Mouse (Mus musculus) neural tube, embryonic 14.5 days (tissue): ENCODE measurements around the gene Scp2. TPM values are rescaled to one million over a fixed set of nuclear protein-coding genes. Genes with fewer than 3 reads are reported as not detected.

Source experiments
- ATAC-seq: fragments of 200-750 bp; cut with Nextera tagmentation; 2 replicates; pipeline ENCODE4 v1.8.0; 2017; ENCODE audit warnings: low read depth, mild to moderate bottlenecking, moderate TSS enrichment, moderate library complexity
- H3K27ac ChIP-seq: fragments of 300-500 bp; sonication (generic); 2 replicates; pipeline ENCODE4 v1.5.1; 2014; ENCODE audit warnings: low read depth, mild to moderate bottlenecking, control low read depth, low read length, moderate library complexity, mixed read lengths
- H3K27me3 ChIP-seq: fragments of 300-500 bp; sonication (generic); 2 replicates; pipeline ENCODE4 v1.6.1; 2014; ENCODE audit warnings: low read length; ENCODE audit not compliant: control insufficient read depth, insufficient read depth
- H3K36me3 ChIP-seq: fragments of 300-500 bp; sonication (generic); 2 replicates; pipeline ENCODE4 v1.6.1; 2014; ENCODE audit warnings: low read length, mixed read lengths; ENCODE audit not compliant: control insufficient read depth, insufficient read depth
- H3K4me1 ChIP-seq: fragments of 300-500 bp; sonication (generic); 2 replicates; pipeline ENCODE4 v1.6.1; 2014; ENCODE audit warnings: low read length; ENCODE audit not compliant: control insufficient read depth, insufficient read depth
- H3K4me2 ChIP-seq: fragments of 300-500 bp; sonication (generic); 2 replicates; pipeline ENCODE4 v1.6.1; 2014; ENCODE audit warnings: mild to moderate bottlenecking, low read depth, low read length, control low read depth
- H3K4me3 ChIP-seq: fragments of 300-500 bp; sonication (generic); 2 replicates; pipeline ENCODE4 v1.5.1; 2014; ENCODE audit warnings: low read depth, low read length, control low read depth, mixed read lengths
- H3K9ac ChIP-seq: fragments of 300-500 bp; sonication (generic); replicated peaks from 2 replicates; pipeline ENCODE4 v1.6.1; 2014; ENCODE audit warnings: low read depth, mild to moderate bottlenecking, control low read depth, low read length, mixed read lengths
- H3K9me3 ChIP-seq: fragments of 300-500 bp; sonication (generic); 2 replicates; pipeline ENCODE4 v1.6.1; 2016; ENCODE audit warnings: low read length; ENCODE audit not compliant: control insufficient read depth
- WGBS: fragments of 180-500 bp; shearing (Covaris S2); extraction: QIAGEN DNeasy Blood & Tissue Kit; methylation state at CpG from one replicate; pipeline ENCODE4 v1.1.7; 2014; 5-methylcytosine and 5-hydroxymethylcytosine counted together
- polyA plus RNA-seq: library from polyadenylated mRNA; unstranded; fragments of >200 nt; fragmentation: Nextera tagmentation; extraction: Ambion mirVana; gene quantifications from 2 replicates; pipeline ENCODE4 v1.2.1, GENCODE M21; 2014

Scp2 gene
- polyA plus RNA-seq, 1 experiment from 2014 or later = 238 TPM

DNA sequence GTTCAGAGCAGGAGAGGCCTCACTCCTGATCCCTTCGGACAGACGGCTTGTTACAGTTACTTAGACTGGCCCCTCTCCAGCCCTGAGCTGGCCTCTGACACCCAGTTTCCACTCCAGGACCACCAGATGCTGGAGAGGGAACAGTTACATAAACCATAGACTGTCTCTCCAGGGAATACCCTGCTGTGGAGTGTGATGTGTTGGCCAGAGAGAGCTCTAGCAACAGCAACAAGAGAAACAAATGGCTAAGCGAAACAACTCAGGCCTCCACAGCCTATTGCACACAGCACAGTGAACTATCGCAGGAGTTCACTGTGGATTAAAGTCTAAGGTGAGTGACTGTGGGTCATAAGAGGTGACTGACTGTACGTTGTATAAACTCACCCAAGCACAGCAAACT, 120.2 kb downstream of the Scp2 start:
- 77% methylated on average over 5 of the region's 5 CpGs for WGBS
- H3K9ac ChIP-seq = no peak overlapping the region
- no peak for ATAC-seq

DNA sequence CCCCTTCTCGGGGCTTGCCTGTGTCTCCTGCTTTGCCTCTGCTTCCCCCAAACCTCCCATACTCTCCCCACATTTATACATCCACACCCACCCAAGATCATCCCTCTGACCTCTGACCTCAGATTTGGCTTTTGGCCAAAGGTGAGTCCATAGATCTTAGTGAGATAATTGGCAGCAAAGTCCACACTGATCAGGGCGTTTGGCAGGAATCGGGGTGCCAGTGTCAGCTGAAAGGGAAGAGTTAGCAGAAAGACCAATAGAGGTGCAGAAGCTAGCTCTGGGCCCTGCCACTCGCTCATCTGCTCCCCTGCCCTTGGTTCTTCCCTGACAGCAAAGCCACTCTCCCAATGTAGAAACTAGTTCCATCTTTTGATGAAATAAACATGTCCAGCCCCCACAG, 121.6 kb downstream of the Scp2 start:
- no peaks in the 10 kb centered on the region for H3K4me1 ChIP-seq
- ATAC-seq = no peak
- no peaks in the 10 kb centered on the region for H3K36me3 ChIP-seq
- no peak overlapping the region for H3K9ac ChIP-seq
- WGBS = 95% methylated on average over 4 of the region's 4 CpGs
- H3K9me3 ChIP-seq = no peaks in the 10 kb centered on the region
- H3K27me3 ChIP-seq = no peaks in the 10 kb centered on the region
- H3K4me2 ChIP-seq = no peak overlapping the region
- H3K27ac ChIP-seq = no peak overlapping the region
- H3K4me3 ChIP-seq = no peak overlapping the region

More for the DNA sequence above, 120.2 kb downstream of the Scp2 start:
- Histone ChIP-seq H3K27ac (no peak overlapping the region), H3K9me3 (no peaks in the 10 kb centered on the region), H3K4me1 (no peaks in the 10 kb centered on the region), H3K27me3 (no peaks in the 10 kb centered on the region; the same call in 1 of the 2 replicates), H3K36me3 (no peaks in the 10 kb centered on the region), H3K4me2 (no peak overlapping the region), H3K4me3 (no peak overlapping the region)

DNA sequence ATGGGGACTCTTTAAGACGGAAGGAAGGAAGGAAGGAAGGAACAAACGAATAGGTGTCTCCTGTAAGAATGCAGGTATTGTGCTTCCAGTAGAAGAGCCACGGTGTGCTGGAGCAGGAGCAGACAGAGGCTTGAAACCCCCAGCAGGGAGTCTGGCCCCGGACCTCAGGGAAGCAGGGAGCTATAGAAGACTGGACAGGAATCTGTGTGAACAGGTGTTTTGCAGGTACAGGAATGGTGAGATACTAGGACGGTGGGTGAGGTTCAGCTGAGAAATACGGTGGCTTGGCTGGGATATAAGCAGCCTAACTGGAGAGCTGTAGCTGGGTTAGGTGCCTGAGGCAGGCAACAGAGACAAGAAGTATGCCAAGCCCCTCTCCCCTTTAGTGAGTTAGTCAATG, 124.6 kb downstream of the Scp2 start:
- WGBS = 81% methylated on average over 6 of the region's 6 CpGs
- H3K9ac ChIP-seq = no peak overlapping the region
- H3K4me3 ChIP-seq = no peak overlapping the region
- no peak overlapping the region for H3K27ac ChIP-seq
- no peak overlapping the region for H3K4me2 ChIP-seq
- ATAC-seq = no peak
- no peaks in the 10 kb centered on the region for H3K36me3 ChIP-seq
- no peaks in the 10 kb centered on the region for H3K4me1 ChIP-seq
- no peaks in the 10 kb centered on the region for H3K9me3 ChIP-seq
- no peaks in the 10 kb centered on the region for H3K27me3 ChIP-seq

DNA sequence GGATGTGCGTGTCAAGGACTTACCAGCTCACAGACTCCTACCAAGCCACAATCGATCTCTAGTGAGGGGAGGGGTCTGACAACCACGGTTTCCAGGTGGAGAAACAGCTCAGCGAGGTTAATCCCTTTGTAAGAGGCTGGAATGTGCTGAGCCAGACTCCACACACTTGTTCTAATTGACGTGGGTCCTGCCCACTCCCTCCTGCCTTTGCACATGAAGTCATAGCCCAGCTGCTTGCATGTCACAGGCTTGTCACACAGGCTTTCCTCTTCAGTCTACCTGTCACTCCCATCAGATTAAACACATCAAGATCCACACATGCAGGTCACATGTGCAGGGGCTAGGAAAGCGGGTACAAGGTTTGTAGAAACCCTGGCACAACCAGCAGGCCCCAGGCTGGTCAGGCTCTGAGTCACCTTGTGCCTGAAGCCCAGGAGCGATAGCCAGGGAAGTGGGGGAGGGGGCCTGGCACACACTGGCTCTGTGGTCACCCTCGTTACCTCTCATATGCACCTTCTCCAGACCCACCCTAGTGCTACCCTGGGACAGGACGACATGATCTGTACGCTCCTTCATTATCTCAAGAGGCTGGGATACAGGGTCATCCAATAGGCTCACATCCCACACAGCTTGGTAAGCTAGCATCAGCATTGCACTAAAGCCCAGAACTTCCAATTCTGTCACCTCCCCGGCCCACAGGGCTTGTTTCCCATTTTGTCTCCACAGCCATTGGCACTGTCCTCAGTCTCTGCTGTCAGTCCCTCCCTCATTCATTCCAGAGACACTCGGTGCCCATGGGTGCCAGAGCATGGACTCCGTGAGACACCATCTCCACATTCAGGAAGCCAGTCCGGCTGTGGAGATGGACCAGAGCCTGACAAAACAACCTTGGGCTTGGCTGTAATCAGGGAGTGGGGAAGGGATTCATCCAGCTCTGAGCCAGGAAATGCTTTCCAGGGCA, 125.6 kb downstream of the Scp2 start:
- Histone ChIP-seq H3K4me3 (no peak overlapping the region), H3K36me3 (no peaks in the 10 kb centered on the region), H3K4me1 (no peaks in the 10 kb centered on the region), H3K4me2 (no peak overlapping the region), H3K27me3 (no peaks in the 10 kb centered on the region), H3K9ac (no peak overlapping the region), H3K27ac (no peak overlapping the region), H3K9me3 (no peaks in the 10 kb centered on the region)
- 58% methylated on average over 14 of the region's 14 CpGs for WGBS
- ATAC-seq = no peak

DNA sequence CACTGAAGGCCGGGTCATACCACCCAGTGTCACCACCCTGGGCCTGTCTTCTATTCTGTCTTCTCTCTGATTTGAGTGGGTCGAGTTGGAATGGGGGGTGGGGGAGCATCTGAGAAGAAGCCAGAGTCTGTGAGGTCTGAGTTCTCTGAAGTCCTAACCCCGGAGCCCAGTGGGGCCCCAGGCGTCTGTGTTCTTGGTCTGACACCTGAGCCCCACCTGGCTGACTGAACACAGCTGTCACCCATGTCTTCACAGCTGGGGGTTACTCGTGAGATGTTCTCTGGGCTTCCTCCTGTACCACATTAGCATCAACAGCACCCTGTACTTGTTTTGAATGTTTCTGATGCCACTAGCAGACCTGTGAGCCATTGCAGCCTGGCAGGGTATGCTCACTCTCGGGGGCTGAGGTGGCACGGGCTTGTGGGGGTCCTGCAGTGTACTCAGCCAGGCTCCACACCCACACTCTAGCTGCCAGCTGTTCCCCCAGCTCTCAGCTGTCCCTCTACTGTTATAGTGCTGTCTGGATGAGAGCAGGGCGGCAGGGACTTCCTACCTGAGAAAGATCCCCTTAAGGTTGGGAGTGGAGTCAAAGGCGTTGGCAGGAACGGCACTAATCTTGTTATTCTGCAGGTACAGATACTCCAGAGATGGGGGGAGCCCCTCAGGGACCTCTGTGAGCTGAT, 126.4 kb downstream of the Scp2 start:
- H3K4me3 ChIP-seq = no peak overlapping the region
- no peak overlapping the region for H3K4me2 ChIP-seq
- no peak for ATAC-seq
- no peaks in the 10 kb centered on the region for H3K9me3 ChIP-seq
- no peaks in the 10 kb centered on the region for H3K27me3 ChIP-seq
- WGBS = 64% methylated on average over 10 of the region's 10 CpGs
- no peak overlapping the region for H3K27ac ChIP-seq
- no peaks in the 10 kb centered on the region for H3K4me1 ChIP-seq
- H3K36me3 ChIP-seq = no peaks in the 10 kb centered on the region
- no peak overlapping the region for H3K9ac ChIP-seq

DNA sequence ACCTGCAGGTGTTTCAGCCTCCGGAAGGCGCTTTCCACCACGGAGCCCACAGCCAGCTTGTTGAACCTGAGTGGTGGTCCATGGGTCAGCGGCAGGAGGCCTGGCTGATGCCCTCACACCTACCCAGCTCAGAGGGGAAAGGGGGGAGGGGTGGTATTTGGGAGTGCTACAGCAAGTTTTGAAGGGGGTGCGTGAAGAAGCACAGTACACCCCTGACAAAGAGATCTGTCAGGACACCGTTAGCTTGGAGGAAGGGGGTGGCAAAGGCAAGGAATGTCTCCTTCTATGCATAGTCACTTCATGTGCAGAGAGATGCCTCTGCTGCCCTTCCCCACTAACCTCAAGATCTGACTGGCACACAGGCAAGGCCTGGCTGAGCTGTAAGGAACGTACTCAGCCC, 127.0 kb downstream of the Scp2 start:
- Histone ChIP-seq H3K9me3 (no peaks in the 10 kb centered on the region), H3K27me3 (no peaks in the 10 kb centered on the region), H3K4me3 (no peak overlapping the region), H3K27ac (no peak overlapping the region), H3K9ac (no peak overlapping the region), H3K36me3 (no peaks in the 10 kb centered on the region), H3K4me1 (no peaks in the 10 kb centered on the region), H3K4me2 (no peak overlapping the region)
- no peak for ATAC-seq
- 86% methylated on average over 7 of the region's 7 CpGs for WGBS

DNA sequence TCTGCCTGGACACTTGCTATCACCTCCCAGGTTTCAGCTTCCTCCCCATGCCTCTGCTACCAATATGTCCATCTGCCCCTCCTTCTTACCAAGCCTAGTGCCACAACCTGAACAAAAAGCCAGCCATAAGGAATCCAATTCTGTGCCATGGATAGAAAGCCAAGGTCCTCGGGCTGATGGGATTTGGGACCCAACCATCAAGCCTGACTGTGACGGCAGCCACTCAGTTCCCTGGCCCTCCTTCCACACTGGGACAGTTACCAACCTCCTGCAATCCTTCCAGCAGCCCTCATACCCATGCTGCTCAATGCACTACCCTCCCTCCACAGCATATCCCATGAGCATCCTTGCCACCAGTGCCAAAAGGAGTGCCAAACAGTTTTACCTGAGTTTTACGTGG, 128.5 kb downstream of the Scp2 start:
- H3K4me1 ChIP-seq = no peaks in the 10 kb centered on the region
- no peak overlapping the region for H3K9ac ChIP-seq
- 95% methylated on average over 3 of the region's 3 CpGs for WGBS
- H3K4me3 ChIP-seq = no peak overlapping the region
- ATAC-seq = no peak
- H3K27me3 ChIP-seq = no peaks in the 10 kb centered on the region
- no peak overlapping the region for H3K27ac ChIP-seq
- H3K9me3 ChIP-seq = no peaks in the 10 kb centered on the region
- no peak overlapping the region for H3K4me2 ChIP-seq
- no peaks in the 10 kb centered on the region for H3K36me3 ChIP-seq

DNA sequence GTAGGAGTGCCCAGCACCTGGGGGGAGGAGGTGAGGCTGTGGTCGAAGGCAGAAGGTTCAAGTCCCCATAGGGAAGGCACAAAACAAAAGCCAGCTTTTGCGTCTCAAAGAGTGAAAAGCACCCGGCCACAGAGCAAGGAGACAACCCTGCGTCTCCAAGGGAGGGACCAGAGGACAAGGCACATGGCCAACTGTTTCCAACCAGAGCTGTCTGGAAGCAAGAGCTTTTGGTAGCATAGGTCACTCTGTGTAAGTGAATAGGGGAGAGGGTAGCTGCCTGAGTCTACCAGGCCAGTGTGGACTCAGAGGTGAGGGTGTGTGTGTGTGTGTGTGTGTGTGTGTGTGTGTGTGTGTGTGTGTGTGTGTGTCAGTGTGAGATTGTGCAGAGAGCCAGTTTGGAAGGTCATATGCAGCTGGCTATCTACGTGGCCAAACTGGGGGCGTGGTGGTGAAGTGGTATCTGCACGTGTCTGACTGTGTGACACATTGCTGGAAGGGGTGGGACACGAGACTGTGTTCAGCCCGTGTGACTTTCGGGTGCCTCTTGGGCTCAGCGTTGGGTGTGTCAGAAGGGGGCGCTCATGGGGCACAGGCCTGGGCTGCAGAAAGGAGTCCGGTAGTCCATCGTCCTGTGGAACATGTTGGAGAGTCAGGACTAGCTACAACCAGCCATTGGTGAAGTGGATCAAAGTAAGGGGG, 129.6 kb downstream of the Scp2 start:
- Histone ChIP-seq H3K4me1 (no peaks in the 10 kb centered on the region), H3K27ac (no peak overlapping the region)

DNA sequence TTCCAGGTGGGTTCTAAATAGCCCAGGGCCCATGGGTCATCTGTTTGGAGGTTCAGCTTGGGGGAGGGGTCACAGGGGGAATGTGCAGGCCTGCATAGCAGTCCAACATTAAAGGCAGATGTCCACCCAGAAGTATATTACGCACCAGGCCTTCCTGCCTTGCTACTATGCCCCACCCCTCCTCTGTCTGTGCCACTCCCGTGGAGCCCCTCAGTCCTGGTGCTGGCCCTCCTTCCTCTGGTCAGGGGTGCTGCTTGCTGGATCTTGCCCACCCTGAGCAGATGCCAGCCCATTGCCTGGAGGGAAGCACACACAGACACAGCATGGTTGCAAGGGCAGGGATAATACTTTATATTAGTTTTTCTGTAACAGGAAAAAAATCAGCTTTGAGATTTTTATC, 130.3 kb downstream of the Scp2 start:
- Histone ChIP-seq H3K27me3 (no peaks in the 10 kb centered on the region), H3K4me2 (no peak overlapping the region), H3K9ac (no peak overlapping the region), H3K4me1 (no peaks in the 10 kb centered on the region), H3K4me3 (no peak overlapping the region), H3K9me3 (no peaks in the 10 kb centered on the region), H3K27ac (no peak overlapping the region), H3K36me3 (no peaks in the 10 kb centered on the region)
- WGBS = 69% methylated on average over 2 of the region's 2 CpGs
- no peak for ATAC-seq

More for the DNA sequence above, 129.6 kb downstream of the Scp2 start:
- Histone ChIP-seq H3K27me3 (no peaks in the 10 kb centered on the region), H3K36me3 (no peaks in the 10 kb centered on the region), H3K4me2 (no peak overlapping the region), H3K9me3 (no peaks in the 10 kb centered on the region), H3K4me3 (no peak overlapping the region), H3K9ac (no peak overlapping the region)
- no peak for ATAC-seq
- WGBS = 66% methylated on average over 14 of the region's 14 CpGs
